Mouse (Mus musculus) left cerebral cortex, postnatal 36 days (tissue): ENCODE data around the gene Cyp27a1. TPM values are rescaled to one million over a fixed set of nuclear protein-coding genes. Genes with fewer than 3 reads are reported as not detected.

Experiments
- DNase-seq, 2 experiments: peaks; one replicate each; pipeline ENCODE4 v3.0.0; 2021 to 2022; ENCODE audit warnings: low spot score in 2 of 2, mixed read lengths in 1 of 2
- intact Hi-C: fragments of 180-260 bp; cut with DNase I; formaldehyde crosslinking; loops from one replicate; pipeline ENCODE4 v1.15.1; 2025
- total RNA-seq, 2 experiments: library from RNA; stranded (reverse); gene quantifications; 2 replicates each; pipeline ENCODE4 v1.2.3; 2021

The Cyp27a1 gene
- total RNA-seq, 2 experiments from 2014 or later, result 2.3 to 3.3 TPM

- intact Hi-C loops, result no loop called here
- no peak for DNase-seq
These were observed 1.6 kb downstream of the Cyp27a1 start for GRCm38 (mm10) chr1:74714967-74715366.

GRCm38 (mm10) chr1:74715468-74715867 lies 2.1 kb downstream of the Cyp27a1 start:
- intact Hi-C loops, result no loop called here
- DNase-seq, result no peak

DNA sequence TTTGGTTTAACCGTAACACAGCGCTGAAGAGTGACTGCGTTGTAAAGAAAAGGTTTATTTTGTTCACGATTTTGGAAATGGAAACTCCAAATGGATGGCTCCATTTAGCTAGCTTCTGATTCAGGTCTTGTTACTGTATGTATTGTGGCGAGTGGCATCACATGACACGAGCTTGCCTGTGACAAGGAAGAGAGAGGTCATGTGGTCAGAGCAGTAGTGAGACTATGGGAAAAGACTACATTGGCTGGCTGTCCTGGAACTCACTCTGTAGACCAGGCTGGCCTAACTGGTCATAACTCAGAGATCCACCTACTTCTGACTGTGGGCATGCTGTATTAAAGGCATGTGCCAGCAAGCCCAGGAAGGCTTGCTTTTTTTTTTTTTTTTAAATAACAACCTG lies 2.5 kb downstream of the Cyp27a1 start:
- intact Hi-C loops, result no loop called here
- DNase-seq, result no peak

DNA sequence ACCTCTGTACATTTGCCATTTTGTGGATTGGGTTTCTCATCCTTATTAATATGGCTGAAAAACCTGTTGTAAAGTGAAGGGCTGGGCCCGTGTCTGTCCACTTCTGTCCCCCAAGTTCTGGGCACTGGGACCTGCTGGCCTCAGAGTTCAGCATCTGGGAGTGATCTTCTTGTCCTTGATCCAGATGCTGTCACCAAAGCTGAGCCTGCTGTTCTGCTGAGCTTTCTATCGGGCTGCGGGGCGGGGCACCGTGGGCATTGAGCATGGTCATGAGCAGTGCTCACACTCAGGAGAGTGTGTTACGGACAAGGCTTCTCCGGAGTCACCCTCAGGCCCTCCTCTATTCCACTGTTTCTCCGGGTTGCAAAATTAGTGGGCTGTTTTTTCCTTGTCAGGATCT lies 4.7 kb downstream of the Cyp27a1 start:
- DNase-seq, result no peak
- intact Hi-C loops, result no loop called here

DNA sequence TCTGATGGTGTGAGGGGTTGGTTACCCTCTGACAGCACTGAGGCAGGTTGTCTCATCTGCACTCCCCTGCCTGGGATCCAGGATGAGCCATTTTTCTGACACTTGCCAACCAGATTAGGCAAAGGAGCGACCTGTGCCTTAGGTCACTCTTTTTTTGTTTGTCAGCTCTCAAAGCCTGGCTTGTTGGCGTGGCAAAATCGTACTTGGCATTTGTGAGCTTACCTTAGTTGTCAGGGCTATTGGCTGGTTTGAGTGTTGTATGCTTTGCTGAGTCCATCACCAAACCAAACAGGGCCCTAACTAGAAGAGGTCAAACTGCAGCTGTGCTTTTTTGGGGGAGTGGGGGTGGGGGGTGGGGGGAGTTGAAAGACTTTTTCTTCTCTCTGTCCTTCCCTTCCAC lies 5.9 kb downstream of the Cyp27a1 start:
- no peak for DNase-seq
- intact Hi-C loops, result no loop called here

- DNase-seq, result no peak
- intact Hi-C loops, result no loop called here
These were observed 8.3 kb downstream of the Cyp27a1 start for GRCm38 (mm10) chr1:74721657-74722056.

- intact Hi-C loops, result no loop called here
- no peak for DNase-seq
These were observed 10.4 kb downstream of the Cyp27a1 start for GRCm38 (mm10) chr1:74723748-74724147.

GRCm38 (mm10) chr1:74726114-74726513 lies 12.7 kb downstream of the Cyp27a1 start:
- intact Hi-C loops, result no loop called here
- DNase-seq, result no peak

DNA sequence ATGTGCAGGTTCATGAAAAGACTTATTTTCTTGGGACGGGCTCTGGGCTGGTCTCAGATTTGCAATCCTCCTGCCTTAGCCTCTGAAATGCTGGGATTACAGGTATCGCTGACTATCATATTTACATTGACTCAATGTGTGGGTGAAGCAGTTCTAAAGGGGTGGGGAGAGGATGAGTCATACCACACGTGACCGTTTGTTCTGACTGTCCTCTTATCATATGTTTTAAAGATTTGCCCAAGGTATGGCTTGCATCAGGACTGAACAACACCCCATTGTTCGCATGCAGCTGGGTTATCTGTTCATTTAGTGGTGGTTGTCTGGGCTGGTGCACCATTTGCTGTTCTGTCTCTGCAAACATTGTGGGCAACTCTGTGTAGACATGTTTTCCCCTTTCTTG lies 13.3 kb downstream of the Cyp27a1 start:
- intact Hi-C loops, result no loop called here
- DNase-seq, result no peak

DNA sequence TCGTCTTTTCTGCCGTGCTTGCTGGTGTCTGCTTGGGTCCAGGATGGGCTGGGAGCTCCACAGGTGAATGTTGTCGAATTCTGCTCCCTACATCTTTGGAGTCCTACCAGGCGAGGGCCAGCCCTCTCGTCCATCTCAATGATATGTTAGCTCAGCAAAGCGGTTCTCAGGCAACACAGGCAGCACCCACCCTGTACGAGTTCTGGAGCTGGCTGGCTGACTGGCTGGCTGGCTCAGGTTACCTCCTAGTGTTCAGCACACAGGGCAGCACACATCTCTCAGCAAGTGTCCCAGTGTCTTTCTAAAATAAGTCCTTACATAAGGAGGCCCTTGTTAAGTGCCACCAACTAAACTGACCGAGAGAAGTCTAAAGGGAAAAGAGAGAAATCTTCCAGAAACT lies 15.1 kb downstream of the Cyp27a1 start:
- intact Hi-C loops, result no loop called here
- no peak for DNase-seq

GRCm38 (mm10) chr1:74736977-74737376 lies 23.6 kb downstream of the Cyp27a1 start:
- no peak for DNase-seq
- intact Hi-C loops, result no loop called here

GRCm38 (mm10) chr1:74737500-74737899 lies 24.1 kb downstream of the Cyp27a1 start:
- no peak for DNase-seq

DNA sequence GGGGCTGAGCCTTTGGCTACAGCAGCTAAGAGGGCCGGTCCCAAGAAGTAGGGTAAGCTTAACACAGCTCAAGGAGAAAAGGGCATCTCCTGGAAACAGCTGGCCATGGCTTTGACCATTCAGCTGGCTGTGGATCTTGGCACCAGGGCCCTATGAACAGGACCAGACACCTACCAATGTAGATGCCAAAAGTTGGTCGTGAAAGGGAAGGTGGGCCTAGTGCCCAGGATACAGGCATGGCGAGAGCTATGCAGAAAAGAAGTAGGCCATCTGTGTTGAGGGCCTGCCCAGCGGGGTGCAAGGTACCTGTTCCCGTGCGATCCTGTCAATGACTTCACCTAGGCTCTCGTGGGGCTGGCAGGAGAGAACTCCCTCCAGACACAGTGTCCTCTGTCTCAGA lies 27.5 kb downstream of the Cyp27a1 start:
- intact Hi-C loops, result no loop called here
- DNase-seq, result no peak

More at GRCm38 (mm10) chr1:74737500-74737899, 24.1 kb downstream of the Cyp27a1 start:
- intact Hi-C loops, result no loop called here

- intact Hi-C loops, result no loop called here
- no peak for DNase-seq
These were observed 34.0 kb downstream of the Cyp27a1 start for GRCm38 (mm10) chr1:74747335-74747734.

GRCm38 (mm10) chr1:74748643-74749271 lies 35.4 kb downstream of the Cyp27a1 start, which contains the start of gene Prkag3:
TSS of gene Prkag3 (minus strand) at chr1:74749221.
- no peak for DNase-seq
- intact Hi-C loops, result no loop called here

GRCm38 (mm10) chr1:74749301-74749700 lies 35.9 kb downstream of the Cyp27a1 start:
- intact Hi-C loops, result no loop called here
- DNase-seq, result no peak

- intact Hi-C loops, result no loop called here
- no peak for DNase-seq
These were observed 37.3 kb downstream of the Cyp27a1 start for GRCm38 (mm10) chr1:74750683-74751082.

DNA sequence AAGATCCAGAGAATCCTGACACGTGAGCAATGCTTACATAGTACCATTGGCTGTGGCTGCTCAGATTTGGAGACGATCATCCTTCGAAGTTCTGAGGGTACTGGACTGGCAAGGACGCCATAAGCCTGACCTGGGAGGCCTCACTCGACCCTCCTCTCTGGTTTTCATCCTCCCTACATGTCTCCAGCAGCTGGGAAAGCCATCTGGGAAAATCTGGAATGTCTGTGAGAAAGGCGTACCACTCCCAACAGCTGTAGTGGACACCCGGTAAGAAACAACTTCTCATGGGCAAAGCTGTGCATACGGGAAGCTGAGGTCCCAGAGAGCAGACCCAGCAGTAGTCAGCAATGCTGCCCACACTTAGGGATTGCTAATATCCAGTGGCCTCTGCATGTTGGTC lies 38.8 kb downstream of the Cyp27a1 start:
- DNase-seq, result no peak
- intact Hi-C loops, result no loop called here

DNA sequence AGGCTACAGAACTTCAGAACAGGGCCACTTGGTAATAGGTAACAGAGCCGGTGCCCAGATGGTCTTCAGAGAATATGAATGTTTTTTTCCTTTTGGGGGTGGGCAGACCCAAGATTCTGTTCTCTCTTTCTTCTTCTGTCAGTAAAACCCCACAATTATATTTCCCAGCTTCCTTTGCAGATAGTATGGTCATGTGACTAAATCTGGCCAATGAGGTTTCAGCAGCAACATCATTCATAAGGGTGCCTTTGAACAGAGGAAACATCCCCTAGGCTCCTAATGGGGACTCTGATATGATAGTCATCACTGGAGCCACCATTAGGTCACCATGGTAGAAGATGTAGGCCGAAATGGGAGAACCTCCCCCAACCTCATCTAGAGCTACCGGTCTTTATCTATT lies 39.5 kb downstream of the Cyp27a1 start:
- intact Hi-C loops, result no loop called here
- DNase-seq, result no peak

- intact Hi-C loops, result no loop called here
- no peak for DNase-seq
These were observed 40.0 kb downstream of the Cyp27a1 start for GRCm38 (mm10) chr1:74753266-74753974.

- DNase-seq, result no peak
- intact Hi-C loops, result no loop called here
These were observed 40.9 kb downstream of the Cyp27a1 start for GRCm38 (mm10) chr1:74754175-74754785.
